In the genomic region with DNA sequence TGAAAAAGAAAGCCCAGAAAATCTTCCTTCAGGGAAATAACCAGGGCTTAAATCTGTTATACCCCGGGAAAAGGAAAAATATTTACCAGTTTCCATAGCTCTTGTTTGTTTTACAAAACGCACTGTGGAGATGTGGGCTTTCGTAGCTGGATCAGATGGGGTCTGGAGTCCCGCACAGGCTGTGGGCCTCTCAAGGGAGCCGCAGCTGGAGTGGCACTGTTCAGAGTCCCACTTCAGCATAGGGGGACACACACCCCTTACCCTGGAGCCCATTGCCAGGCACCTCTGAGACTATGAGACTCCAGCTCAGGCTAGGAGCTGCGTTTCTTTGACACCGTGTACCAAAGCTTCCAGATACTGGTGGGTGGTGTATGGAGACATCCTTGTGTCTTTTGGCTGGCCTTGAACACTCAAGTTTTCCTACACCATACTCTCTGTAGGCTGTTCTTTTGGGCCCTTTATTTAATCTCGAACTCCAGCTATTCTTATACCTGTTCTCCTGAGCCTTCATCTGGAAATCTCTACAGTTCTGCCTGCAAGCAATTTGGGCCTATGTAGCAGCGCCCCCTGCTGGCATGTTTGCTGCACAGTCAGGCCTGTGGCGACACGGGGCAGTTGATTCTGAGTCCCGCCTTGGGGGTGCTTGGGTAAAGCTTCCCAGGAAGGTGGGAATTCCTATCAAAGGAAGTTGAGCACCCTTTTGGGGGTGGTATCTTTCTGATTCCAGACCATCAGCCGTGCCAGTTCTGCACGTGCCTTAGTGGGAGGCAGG, we compare ENCODE assay signal across 8 mouse cellular contexts. TPM values are rescaled to one million over a fixed set of nuclear protein-coding genes. Genes with fewer than 3 reads are reported as not detected.
DNase-seq lines count a peak whose midpoint lies in the region; TF ChIP-seq lines count a peak whose summit lies in the region.
"Had no signal": no experiment of that assay in that cellular context is flagged by ENCODE, and none has a peak within 500 bp of the region (broad histone marks: within the 10 kb centered on the region; RNA-seq: fewer than 3 reads in every experiment).

No protein-coding gene starts in this region.

- H3K36me3 ChIP-seq in small intestine, adult 2 months (ENCODE audit: control insufficient read depth, insufficient read depth, low read length): no peaks in the 10 kb centered on the region
- H3K36me3 ChIP-seq: midbrain, embryonic 12.5 days had no signal

- no peak overlapping the region for H3K27ac ChIP-seq in small intestine, adult 2 months (ENCODE audit: insufficient read depth, low read depth, low read length)
- H3K27ac ChIP-seq: midbrain, embryonic 12.5 days had no signal

- 43% methylated on average over 14 of the region's 14 CpGs for WGBS in small intestine, adult 2 months

- H3K4me3 ChIP-seq in small intestine, adult 2 months (ENCODE audit: low read depth, low read length): no peak overlapping the region
- H3K4me3 ChIP-seq: midbrain, embryonic 12.5 days had no signal

- no peaks in the 10 kb centered on the region for H3K4me1 ChIP-seq in small intestine, adult 2 months (ENCODE audit: control insufficient read depth, insufficient read depth, insufficient read length, low read length)
- H3K4me1 ChIP-seq: midbrain, embryonic 12.5 days had no signal

- peak; percentile 79 for DNase-seq in ES-CJ7 (ENCODE audit: low read depth, low spot score)
- DNase-seq in adrenal gland, adult 2 months: peak; percentile 70
- DNase-seq in embryo, embryonic 11.5 days (ENCODE audit: low read depth, low spot score): peak; percentile 52
- peak; percentile 61 to 80 for DNase-seq in heart, postnatal 36 days
- peak; percentile 66 to 72 for DNase-seq in layer of hippocampus, postnatal 14 days (ENCODE audit: low spot score in 2 of 2)
- peak; percentile 79 for DNase-seq in lung, postnatal 36 days

- TF ChIP-seq POLR2A in small intestine, adult 2 months (IDR thresholded peaks at IDR 0.05; ENCODE audit: low read depth, low read length): no peak

- no peaks in the 10 kb centered on the region for H3K27me3 ChIP-seq in small intestine, adult 2 months (ENCODE audit: control insufficient read depth, insufficient read depth, low read length)
- H3K27me3 ChIP-seq: midbrain, embryonic 12.5 days had no signal

- intact Hi-C loops in heart, postnatal 36 days (cut with DNase I): loop anchor here (1.0 to 2.0 kb wide), 2 partner anchors 40 to 242 kb away; no protein-coding TSS in a partner anchor

- peak; percentile 95 for TF ChIP-seq CTCF in small intestine, adult 2 months (IDR thresholded peaks at IDR 0.05; ENCODE audit: extremely low read depth, insufficient read length, insufficient replicate concordance, low read depth, low read length)

RNA-seq across cellular contexts. Expression of a gene that starts 28.9 kb away (rescaled TPM):
- under 1 TPM; 0.09 to 0.10 TPM for total RNA-seq in adrenal gland, adult 2 months (2021)
- 0.03 TPM in 1 of 2 replicates, not detected in the other for polyA plus RNA-seq in adrenal gland, adult 2 months (2012; rRNA removed)
- total RNA-seq in heart, postnatal 36 days (2021): not detected
- total RNA-seq in layer of hippocampus, postnatal 14 days (2021): 1 to 10 TPM; 3.1 to 4.4 TPM
- polyA plus RNA-seq in small intestine, adult 2 months (2012; rRNA removed): 0.08 and 0.66 TPM in 2 replicates
